16 mouse cellular contexts compared by ENCODE assay signal in genomic region chr17:70661382-70661781, GRCm38 (mm10).
"Had no signal": no experiment of that assay in that cellular context is flagged by ENCODE, and none has a peak within 500 bp of the region (broad histone marks: within the 10 kb centered on the region; RNA-seq: fewer than 3 reads in every experiment).

No protein-coding gene starts in this region.

- H3K4me1 ChIP-seq: lung, embryonic 15.5 days; megakaryocyte, embryonic 14.5 days; neural tube, embryonic 12.5 days had no signal

- H3K4me2 ChIP-seq: lung, embryonic 15.5 days; midbrain, embryonic 11.5 days; midbrain, embryonic 13.5 days; midbrain, embryonic 15.5 days; neural tube, embryonic 12.5 days had no signal

- H3K9ac ChIP-seq: lung, embryonic 15.5 days; midbrain, embryonic 13.5 days; midbrain, embryonic 15.5 days; neural tube, embryonic 12.5 days had no signal

- H3K4me3 ChIP-seq: lung, embryonic 15.5 days; megakaryocyte, embryonic 14.5 days; midbrain, embryonic 13.5 days; midbrain, embryonic 15.5 days; neural tube, embryonic 12.5 days had no signal

- H3K36me3 ChIP-seq: lung, embryonic 15.5 days; midbrain, embryonic 13.5 days; midbrain, embryonic 15.5 days; neural tube, embryonic 12.5 days had no signal

- ATAC-seq: lung, postnatal 0 days; midbrain, embryonic 13.5 days; midbrain, embryonic 15.5 days had no signal

- H3K9me3 ChIP-seq: lung, embryonic 15.5 days; midbrain, embryonic 13.5 days; midbrain, embryonic 15.5 days; neural tube, embryonic 12.5 days had no signal

- DNase-seq: lung, adult 2 months; lung, postnatal 14 days; lung, postnatal 36 days; right cerebral cortex, postnatal 14 days; spleen, adult 18-20 months; thymus, adult 2 months; thymus, postnatal 25 days; thymus, postnatal 4 days had no signal

- H3K27me3 ChIP-seq: lung, embryonic 15.5 days; megakaryocyte, embryonic 14.5 days; midbrain, embryonic 13.5 days; midbrain, embryonic 15.5 days; neural tube, embryonic 12.5 days had no signal

- H3K27ac ChIP-seq: lung, embryonic 15.5 days; macrophage; midbrain, embryonic 13.5 days; midbrain, embryonic 15.5 days; neural tube, embryonic 12.5 days had no signal
